Mouse (Mus musculus): ENCODE results near the gene Prkn.

DNA sequence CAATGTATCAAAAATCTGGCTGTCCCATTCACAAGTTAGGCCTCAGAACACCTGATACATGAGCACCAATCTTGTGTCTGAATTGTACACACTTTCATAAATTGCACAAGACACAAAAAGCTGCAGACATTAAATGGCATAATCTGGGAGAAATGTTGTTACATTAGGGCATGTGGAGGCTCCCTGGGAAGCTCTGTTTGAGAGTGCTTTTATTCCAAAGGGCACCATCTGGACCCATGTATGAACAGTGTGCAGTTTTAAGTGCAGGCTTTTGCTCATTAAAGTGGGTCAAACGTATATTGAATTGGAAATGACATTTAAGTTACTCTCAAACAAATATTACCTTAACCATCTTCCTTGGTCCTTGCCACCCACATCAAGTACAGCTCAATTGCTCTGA is 246.3 kb downstream of the Prkn start:
- no peak for TF ChIP-seq CTCF (IDR thresholded peaks at IDR 0.05; ENCODE audit: low read depth)
- no peak for TF ChIP-seq EP300 (optimal IDR thresholded peaks at IDR 0.05)
